Mouse (Mus musculus) B cell, adult 2 months (primary cell): ENCODE results near the gene Hspa5.
"Not testable (repeated sequence)": the region's sequence is repeated elsewhere in the genome, so short reads cannot be mapped to it uniquely, and the experiment has no call there.

Experiments used
- DNase-seq, 2 experiments: peaks; one replicate each; pipeline ENCODE4 v3.0.0; 2022

Hspa5 gene

DNA sequence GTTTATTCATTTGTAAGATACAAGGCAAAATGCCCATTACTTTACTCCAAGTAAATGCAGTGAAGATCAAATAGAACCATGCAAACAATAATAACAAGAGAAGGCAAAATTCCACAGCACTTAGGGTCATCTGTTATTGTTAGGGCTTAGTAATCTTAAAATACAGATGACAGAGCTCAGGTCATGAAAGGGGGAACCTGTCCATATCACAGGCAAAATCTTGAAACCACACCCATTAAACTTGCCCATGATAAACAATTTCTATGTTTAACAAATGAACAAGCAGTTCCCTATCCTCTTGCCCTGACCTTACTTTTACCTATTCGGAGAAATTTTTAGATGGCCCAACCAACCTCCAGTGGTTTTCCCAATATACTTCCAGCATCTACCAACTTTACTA, 37.8 kb downstream of the Hspa5 start:
- DNase-seq = no peak

- no peak for DNase-seq
These were observed 39.0 kb downstream of the Hspa5 start for GRCm38 (mm10) chr2:34810775-34811174.

- DNase-seq = no peak
These were observed 40.9 kb downstream of the Hspa5 start for GRCm38 (mm10) chr2:34812706-34813105.

GRCm38 (mm10) chr2:34815893-34816292, 44.1 kb downstream of the Hspa5 start:
- not testable (repeated sequence) for DNase-seq

- no peak for DNase-seq
These were observed 46.7 kb downstream of the Hspa5 start for GRCm38 (mm10) chr2:34818492-34818891.

- DNase-seq = peak; percentile 92 to 93
These were observed 54.2 kb downstream of the Hspa5 start, which contains the start of gene Fbxw2 for GRCm38 (mm10) chr2:34825827-34826459. TSS of gene Fbxw2 (minus strand) at chr2:34826311.

- no peak for DNase-seq
These were observed 54.9 kb downstream of the Hspa5 start for GRCm38 (mm10) chr2:34826460-34827231.
